Mouse (Mus musculus): ENCODE results near the gene Ufc1. TPM values are rescaled to one million over a fixed set of nuclear protein-coding genes. Genes with fewer than 3 reads are reported as not detected.

Gene Ufc1
- total RNA-seq, 1 experiment: 78.8 TPM

- Histone ChIP-seq H3K36me3 (ENCODE audit: control insufficient read depth, insufficient read depth, low read length, poor library complexity, severe bottlenecking) (peaks cover 19% of the 10 kb centered on the region), H3K4me1 (ENCODE audit: control insufficient read depth in 2 of 2, insufficient read depth in 2 of 2, low read length in 2 of 2, poor library complexity in 1 of 2) (peaks cover 0 to 4% of the 10 kb centered on the region in 2 experiments; a peak in 2 of 4 replicates), H3K9ac (ENCODE audit: insufficient read depth, low read depth, low read length, poor library complexity, severe bottlenecking) (peak overlapping the region; percentile 87), H3K27ac (ENCODE audit: insufficient read depth, low read depth, low read length, poor library complexity, severe bottlenecking) (peak overlapping the region; percentile 65), H3K4me3 (ENCODE audit: insufficient read depth in 1 of 2, low read depth in 1 of 2, low read length in 2 of 2, poor library complexity in 1 of 2, severe bottlenecking in 1 of 2) (peak overlapping the region; percentile 86 to 99), H3K9me3 (ENCODE audit: control insufficient read depth, insufficient read depth, low read depth, low read length) (no peaks in the 10 kb centered on the region)
- no peak for TF ChIP-seq ZNF384 (IDR thresholded peaks at IDR 0.05; ENCODE audit: low read depth, low read length)
- no peak for TF ChIP-seq ZC3H11A (IDR thresholded peaks at IDR 0.05; ENCODE audit: borderline replicate concordance, low read depth, low read length)
- no peak for TF ChIP-seq HCFC1 (IDR thresholded peaks at IDR 0.05; ENCODE audit: borderline replicate concordance, insufficient read depth, low read length)
- no peak for TF ChIP-seq MAFK (IDR thresholded peaks at IDR 0.05; ENCODE audit: insufficient read depth, low read depth, low read length)
- TF ChIP-seq CHD2 (IDR thresholded peaks at IDR 0.05; ENCODE audit: low read depth, low read length): no peak
- in situ Hi-C loops (cut with MboI; ENCODE audit: low sequenced_read_pairs in 2 of 2, unreplicated experiment in 2 of 2): no loop called here
- no peak for DNase-seq (ENCODE audit: low read depth, low spot score)
These were observed 24.3 kb downstream of the Ufc1 start for GRCm38 (mm10) chr1:171270573-171270900.

- peaks cover 15% of the 10 kb centered on the region for H3K36me3 ChIP-seq (ENCODE audit: control insufficient read depth, insufficient read depth, low read length, poor library complexity, severe bottlenecking)
- TF ChIP-seq ZC3H11A (IDR thresholded peaks at IDR 0.05; ENCODE audit: borderline replicate concordance, low read depth, low read length) (no peak), MAFK (IDR thresholded peaks at IDR 0.05; ENCODE audit: insufficient read depth, low read depth, low read length) (no peak), ZNF384 (IDR thresholded peaks at IDR 0.05; ENCODE audit: low read depth, low read length) (no peak), HCFC1 (IDR thresholded peaks at IDR 0.05; ENCODE audit: borderline replicate concordance, insufficient read depth, low read length) (peak; percentile 82), CHD2 (IDR thresholded peaks at IDR 0.05; ENCODE audit: low read depth, low read length) (no peak)
- peak; percentile 86 for DNase-seq (ENCODE audit: low read depth, low spot score)
- in situ Hi-C loops (cut with MboI; ENCODE audit: low sequenced_read_pairs in 2 of 2, unreplicated experiment in 2 of 2): no loop called here
- H3K4me1 ChIP-seq (ENCODE audit: control insufficient read depth in 2 of 2, insufficient read depth in 2 of 2, low read length in 2 of 2, poor library complexity in 1 of 2): peaks cover 0 to 4% of the 10 kb centered on the region in 2 experiments; a peak in 2 of 4 replicates
- no peaks in the 10 kb centered on the region for H3K9me3 ChIP-seq (ENCODE audit: control insufficient read depth, insufficient read depth, low read depth, low read length)
- peak within 1 kb of the TSS; percentile 87 for H3K9ac ChIP-seq (ENCODE audit: insufficient read depth, low read depth, low read length, poor library complexity, severe bottlenecking)
- peak within 1 kb of the TSS; percentile 86 to 99 for H3K4me3 ChIP-seq (ENCODE audit: insufficient read depth in 1 of 2, low read depth in 1 of 2, low read length in 2 of 2, poor library complexity in 1 of 2, severe bottlenecking in 1 of 2)
- H3K27ac ChIP-seq (ENCODE audit: insufficient read depth, low read depth, low read length, poor library complexity, severe bottlenecking): peak within 1 kb of the TSS; percentile 65
These were observed 24.8 kb downstream of the Ufc1 start, which contains the start of gene B4galt3 for GRCm38 (mm10) chr1:171269848-171270572. TSS of gene B4galt3 (plus strand) at chr1:171270328.

- Histone ChIP-seq H3K4me3 (ENCODE audit: insufficient read depth in 1 of 2, low read depth in 1 of 2, low read length in 2 of 2, poor library complexity in 1 of 2, severe bottlenecking in 1 of 2) (no peak overlapping the region), H3K9ac (ENCODE audit: insufficient read depth, low read depth, low read length, poor library complexity, severe bottlenecking) (no peak overlapping the region), H3K9me3 (ENCODE audit: control insufficient read depth, insufficient read depth, low read depth, low read length) (no peaks in the 10 kb centered on the region), H3K36me3 (ENCODE audit: control insufficient read depth, insufficient read depth, low read length, poor library complexity, severe bottlenecking) (peaks cover 7% of the 10 kb centered on the region; the same call in 1 of the 2 replicates), H3K4me1 (ENCODE audit: control insufficient read depth in 2 of 2, insufficient read depth in 2 of 2, low read length in 2 of 2, poor library complexity in 1 of 2) (peaks cover 0 to 4% of the 10 kb centered on the region in 2 experiments; a peak in 2 of 4 replicates), H3K27ac (ENCODE audit: insufficient read depth, low read depth, low read length, poor library complexity, severe bottlenecking) (no peak overlapping the region)
- DNase-seq (ENCODE audit: low read depth, low spot score): no peak
- no peak for TF ChIP-seq ZNF384 (IDR thresholded peaks at IDR 0.05; ENCODE audit: low read depth, low read length)
- no peak for TF ChIP-seq HCFC1 (IDR thresholded peaks at IDR 0.05; ENCODE audit: borderline replicate concordance, insufficient read depth, low read length)
- TF ChIP-seq MAFK (IDR thresholded peaks at IDR 0.05; ENCODE audit: insufficient read depth, low read depth, low read length): no peak
- TF ChIP-seq ZC3H11A (IDR thresholded peaks at IDR 0.05; ENCODE audit: borderline replicate concordance, low read depth, low read length): no peak
- TF ChIP-seq CHD2 (IDR thresholded peaks at IDR 0.05; ENCODE audit: low read depth, low read length): no peak
- in situ Hi-C loops (cut with MboI; ENCODE audit: low sequenced_read_pairs in 2 of 2, unreplicated experiment in 2 of 2): no loop called here
These were observed 26.5 kb downstream of the Ufc1 start for GRCm38 (mm10) chr1:171268341-171268740.

- no peak overlapping the region for H3K9ac ChIP-seq (ENCODE audit: insufficient read depth, low read depth, low read length, poor library complexity, severe bottlenecking)
- TF ChIP-seq ZC3H11A (IDR thresholded peaks at IDR 0.05; ENCODE audit: borderline replicate concordance, low read depth, low read length) (no peak), HCFC1 (IDR thresholded peaks at IDR 0.05; ENCODE audit: borderline replicate concordance, insufficient read depth, low read length) (no peak)
- in situ Hi-C loops (cut with MboI; ENCODE audit: low sequenced_read_pairs in 2 of 2, unreplicated experiment in 2 of 2): no loop called here
- H3K4me3 ChIP-seq (ENCODE audit: insufficient read depth in 1 of 2, low read depth in 1 of 2, low read length in 2 of 2, poor library complexity in 1 of 2, severe bottlenecking in 1 of 2): no peak overlapping the region
- 0 out of 4 replicates have a peak, but pooled peaks cover 0 to 4% of the 10 kb centered on the region in 2 experiments for H3K4me1 ChIP-seq (ENCODE audit: control insufficient read depth in 2 of 2, insufficient read depth in 2 of 2, low read length in 2 of 2, poor library complexity in 1 of 2)
- H3K36me3 ChIP-seq (ENCODE audit: control insufficient read depth, insufficient read depth, low read length, poor library complexity, severe bottlenecking): no peaks in the 10 kb centered on the region
- no peak for DNase-seq (ENCODE audit: low read depth, low spot score)
- H3K9me3 ChIP-seq (ENCODE audit: control insufficient read depth, insufficient read depth, low read depth, low read length): no peaks in the 10 kb centered on the region
- no peak overlapping the region for H3K27ac ChIP-seq (ENCODE audit: insufficient read depth, low read depth, low read length, poor library complexity, severe bottlenecking)
These were observed 28.7 kb downstream of the Ufc1 start for GRCm38 (mm10) chr1:171265971-171266744.

Measured in ES-E14 (cell line).